Comparison of ENCODE assay signal across 12 mouse cellular contexts in the genomic region with DNA sequence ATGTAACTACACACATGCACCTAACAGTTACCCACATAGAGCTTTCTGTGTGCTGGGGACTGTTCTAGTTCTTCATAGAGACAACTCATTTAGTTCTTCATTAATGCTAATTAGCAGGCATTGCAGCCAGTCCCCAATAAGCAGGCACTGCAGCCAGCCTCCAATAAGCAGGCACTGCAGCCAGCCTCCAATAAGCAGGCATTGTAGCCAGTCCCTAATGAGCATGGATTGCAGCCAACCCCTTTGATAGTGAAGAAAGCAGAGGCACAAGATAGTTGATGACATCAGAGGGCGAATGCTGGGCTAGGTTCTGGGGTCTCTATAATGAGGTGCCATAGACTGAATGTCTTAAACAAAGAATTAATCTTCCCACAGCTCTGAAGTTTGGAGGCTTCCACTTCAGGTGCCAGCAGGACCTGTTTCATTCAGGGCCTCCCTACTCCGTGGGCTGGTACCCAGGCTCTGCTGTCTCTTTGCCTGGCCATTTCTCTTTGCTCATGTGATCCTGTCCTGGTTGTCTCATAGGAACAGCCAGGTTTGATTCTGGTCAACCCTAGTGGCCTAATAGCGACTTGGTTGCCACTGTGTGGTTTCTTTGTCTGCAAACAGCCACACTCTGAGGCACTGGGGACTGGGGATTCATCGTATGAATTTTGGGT. TPM values are rescaled to one million over a fixed set of nuclear protein-coding genes. Genes with fewer than 3 reads are reported as not detected.
DNase-seq lines count a peak whose midpoint lies in the region; ATAC-seq and TF ChIP-seq lines count a peak whose summit lies in the region.
"Had no signal": no experiment of that assay in that cellular context is flagged by ENCODE, and none has a peak within 500 bp of the region (broad histone marks: within the 10 kb centered on the region; RNA-seq: fewer than 3 reads in every experiment).

No protein-coding gene starts in this region.

- no peak overlapping the region for H3K4me3 ChIP-seq in midbrain, embryonic 12.5 days
- no peak overlapping the region for H3K4me3 ChIP-seq in midbrain, embryonic 10.5 days
- no peak overlapping the region for H3K4me3 ChIP-seq in hindbrain, postnatal 0 days (ENCODE audit: low read length)
- no peak overlapping the region for H3K4me3 ChIP-seq in neural tube, embryonic 14.5 days (ENCODE audit: low read depth, low read length)
- no peak overlapping the region for H3K4me3 ChIP-seq in liver, embryonic 11.5 days (ENCODE audit: low read depth, low read length)
- H3K4me3 ChIP-seq: embryonic facial prominence, embryonic 12.5 days had no signal

- no peaks in the 10 kb centered on the region for H3K36me3 ChIP-seq in midbrain, embryonic 12.5 days
- H3K36me3 ChIP-seq in midbrain, embryonic 10.5 days = no peaks in the 10 kb centered on the region
- no peaks in the 10 kb centered on the region for H3K36me3 ChIP-seq in hindbrain, postnatal 0 days (ENCODE audit: insufficient read depth, low read length)
- no peaks in the 10 kb centered on the region for H3K36me3 ChIP-seq in neural tube, embryonic 14.5 days (ENCODE audit: control insufficient read depth, insufficient read depth, low read length)
- no peaks in the 10 kb centered on the region for H3K36me3 ChIP-seq in liver, embryonic 11.5 days (ENCODE audit: control insufficient read depth, insufficient read depth, low read length)
- H3K36me3 ChIP-seq: embryonic facial prominence, embryonic 12.5 days had no signal

- ATAC-seq in cerebellum, adult (ENCODE audit: insufficient number of reproducible peaks, low FRiP score, low TSS enrichment) = no peak
- peak; percentile 80 for ATAC-seq in midbrain, embryonic 12.5 days (ENCODE audit: low FRiP score, low read depth)
- peak; percentile 68 for ATAC-seq in hindbrain, postnatal 0 days
- ATAC-seq in neural tube, embryonic 14.5 days (ENCODE audit: low read depth) = peak; percentile 78
- ATAC-seq in liver, embryonic 11.5 days (replicated peaks; ENCODE audit: low FRiP score) = no peak

- no peak overlapping the region for H3K27ac ChIP-seq in midbrain, embryonic 12.5 days (replicated peaks)
- no peak overlapping the region for H3K27ac ChIP-seq in midbrain, embryonic 10.5 days (replicated peaks)
- H3K27ac ChIP-seq in hindbrain, postnatal 0 days = no peak overlapping the region
- H3K27ac ChIP-seq in neural tube, embryonic 14.5 days (ENCODE audit: low read depth, low read length) = no peak overlapping the region
- no peak overlapping the region for H3K27ac ChIP-seq in liver, embryonic 11.5 days (ENCODE audit: low read depth, low read length)
- H3K27ac ChIP-seq: embryonic facial prominence, embryonic 12.5 days had no signal

- peak; percentile 63 to 71 for DNase-seq in cerebellum, postnatal 10 days
- DNase-seq in midbrain, embryonic 10.5 days (ENCODE audit: low spot score) = no peak
- DNase-seq in hindbrain, postnatal 0 days (ENCODE audit: low spot score) = peak; percentile 73
- no peak for DNase-seq in liver, embryonic 11.5 days (ENCODE audit: low spot score)
- DNase-seq in gastrocnemius, postnatal 4 days (ENCODE audit: low spot score in 2 of 2) = no peak
- DNase-seq: cerebellum, adult 11 months; kidney, adult 18-20 months had no signal

- H3K9me3 ChIP-seq in midbrain, embryonic 12.5 days = no peaks in the 10 kb centered on the region
- no peaks in the 10 kb centered on the region for H3K9me3 ChIP-seq in midbrain, embryonic 10.5 days (replicated peaks)
- no peaks in the 10 kb centered on the region for H3K9me3 ChIP-seq in hindbrain, postnatal 0 days (ENCODE audit: low read length)
- H3K9me3 ChIP-seq in neural tube, embryonic 14.5 days (ENCODE audit: control insufficient read depth, low read length) = no peaks in the 10 kb centered on the region
- no peaks in the 10 kb centered on the region for H3K9me3 ChIP-seq in liver, embryonic 11.5 days (ENCODE audit: control insufficient read depth, low read length)
- H3K9me3 ChIP-seq: embryonic facial prominence, embryonic 12.5 days had no signal

- 81% methylated on average over 4 of the region's 4 CpGs for WGBS in midbrain, embryonic 12.5 days
- WGBS in midbrain, embryonic 10.5 days = 81% methylated on average over 4 of the region's 4 CpGs
- WGBS in hindbrain, postnatal 0 days = 61% methylated on average over 4 of the region's 4 CpGs
- 71% methylated on average over 4 of the region's 4 CpGs for WGBS in neural tube, embryonic 14.5 days
- WGBS in liver, embryonic 11.5 days = 76% methylated on average over 4 of the region's 4 CpGs

- no peak overlapping the region for H3K9ac ChIP-seq in midbrain, embryonic 12.5 days (replicated peaks)
- no peak overlapping the region for H3K9ac ChIP-seq in hindbrain, postnatal 0 days (replicated peaks; ENCODE audit: low read length)
- H3K9ac ChIP-seq in neural tube, embryonic 14.5 days (replicated peaks; ENCODE audit: low read depth, low read length) = no peak overlapping the region
- no peak overlapping the region for H3K9ac ChIP-seq in liver, embryonic 11.5 days (ENCODE audit: low read depth, low read length)
- H3K9ac ChIP-seq: embryonic facial prominence, embryonic 12.5 days had no signal

- H3K27me3 ChIP-seq in midbrain, embryonic 12.5 days = peaks cover 15% of the 10 kb centered on the region
- peaks cover 21% of the 10 kb centered on the region for H3K27me3 ChIP-seq in midbrain, embryonic 10.5 days (ENCODE audit: low read depth, poor library complexity, severe bottlenecking)
- no peaks in the 10 kb centered on the region for H3K27me3 ChIP-seq in hindbrain, postnatal 0 days (ENCODE audit: insufficient read depth, low read length)
- H3K27me3 ChIP-seq in neural tube, embryonic 14.5 days (ENCODE audit: control insufficient read depth, insufficient read depth, low read length) = no peaks in the 10 kb centered on the region
- no peaks in the 10 kb centered on the region for H3K27me3 ChIP-seq in liver, embryonic 11.5 days (replicated peaks; ENCODE audit: control insufficient read depth, insufficient read depth, low read length)

- no peak overlapping the region for H3K4me2 ChIP-seq in midbrain, embryonic 12.5 days (replicated peaks)
- no peak overlapping the region for H3K4me2 ChIP-seq in hindbrain, postnatal 0 days (ENCODE audit: low read depth, low read length)
- H3K4me2 ChIP-seq in neural tube, embryonic 14.5 days (ENCODE audit: low read depth, low read length) = no peak overlapping the region
- no peak overlapping the region for H3K4me2 ChIP-seq in liver, embryonic 11.5 days
- H3K4me2 ChIP-seq: embryonic facial prominence, embryonic 12.5 days had no signal

- H3K4me1 ChIP-seq in midbrain, embryonic 12.5 days = peaks cover 23% of the 10 kb centered on the region
- peaks cover 36% of the 10 kb centered on the region for H3K4me1 ChIP-seq in midbrain, embryonic 10.5 days
- H3K4me1 ChIP-seq in hindbrain, postnatal 0 days (ENCODE audit: insufficient read depth, low read length) = peaks cover 9% of the 10 kb centered on the region; the same call in 1 of the 2 replicates
- H3K4me1 ChIP-seq in neural tube, embryonic 14.5 days (ENCODE audit: control insufficient read depth, insufficient read depth, low read length) = no peaks in the 10 kb centered on the region
- 0 out of 2 replicates have a peak, but pooled peaks cover 4% of the 10 kb centered on the region for H3K4me1 ChIP-seq in liver, embryonic 11.5 days (replicated peaks; ENCODE audit: control insufficient read depth, insufficient read depth, low read length)

- no peak for TF ChIP-seq CTCF in hindbrain, postnatal 0 days (IDR thresholded peaks at IDR 0.05; ENCODE audit: low read depth)

RNA-seq across cellular contexts. Expression of a gene that starts 18.6 kb away (rescaled TPM):
- 6.7 and 9.5 TPM in 2 replicates for polyA plus RNA-seq in midbrain, embryonic 12.5 days (2016; fragmentation: Nextera tagmentation; extraction: Ambion mirVana)
- 3.6 and 3.8 TPM in 2 replicates for polyA plus RNA-seq in midbrain, embryonic 10.5 days (2016; fragmentation: Nextera tagmentation; extraction: Ambion mirVana)
- 48.6 and 59.5 TPM in 2 replicates for total RNA-seq in hindbrain, postnatal 0 days (2014; rRNA removed)
- polyA plus RNA-seq in hindbrain, postnatal 0 days (2015; fragmentation: Nextera tagmentation; extraction: Ambion mirVana) = 32.7 and 33.5 TPM in 2 replicates
- 22.1 and 22.3 TPM in 2 replicates for polyA plus RNA-seq in neural tube, embryonic 14.5 days (2014; fragmentation: Nextera tagmentation; extraction: Ambion mirVana)
- 1.2 and 2.3 TPM in 2 replicates for polyA plus RNA-seq in liver, embryonic 11.5 days (2014; fragmentation: Nextera tagmentation; extraction: Ambion mirVana)
- 1 to 10 TPM; 5.1 to 5.7 TPM for total RNA-seq in gastrocnemius, postnatal 4 days (2021)
- total RNA-seq: monocyte, adult 5-6 weeks had no signal

Comparison
In these comparisons a context has a peak if more than half of its experiments do, and no peak if none do; other contexts are left out.
1. DNase-seq: peak in cerebellum, postnatal 10 days (2 of 2) and hindbrain, postnatal 0 days (single experiment); none in midbrain, embryonic 10.5 days (single experiment), liver, embryonic 11.5 days (single experiment) and gastrocnemius, postnatal 4 days (0 of 2).
2. ATAC-seq: peak in midbrain, embryonic 12.5 days (single experiment), hindbrain, postnatal 0 days (single experiment) and neural tube, embryonic 14.5 days (single experiment); none in cerebellum, adult (single experiment) and liver, embryonic 11.5 days (single experiment).